Mouse (Mus musculus): ENCODE data around the gene Tmem258. TPM values are rescaled to one million over a fixed set of nuclear protein-coding genes. Genes with fewer than 3 reads are reported as not detected.
"Not testable (repeated sequence)": the region's sequence is repeated elsewhere in the genome, so short reads cannot be mapped to it uniquely, and the experiment has no call there.

Tmem258 gene
- total RNA-seq (2017) = 171 and 202 TPM in 2 replicates

GRCm38 (mm10) chr19:10203848-10204615, at the start of gene Tmem258, which contains the start of gene Fen1:
Gene Tmem258 (plus strand): TSS chr19:10204014.
Gene Fen1 (minus strand): TSS chr19:10204169.
- ATAC-seq (replicated peaks; ENCODE audit: low read depth, poor library complexity, severe bottlenecking) = peak; percentile 90

GRCm38 (mm10) chr19:10157725-10158124, 46.1 kb upstream of the Tmem258 start:
- ATAC-seq (replicated peaks; ENCODE audit: low read depth, poor library complexity, severe bottlenecking) = no peak

GRCm38 (mm10) chr19:10163896-10164295, 39.9 kb upstream of the Tmem258 start:
- ATAC-seq (replicated peaks; ENCODE audit: low read depth, poor library complexity, severe bottlenecking) = no peak

GRCm38 (mm10) chr19:10165928-10166327, 37.9 kb upstream of the Tmem258 start:
- not testable (repeated sequence) for ATAC-seq (replicated peaks; ENCODE audit: low read depth, poor library complexity, severe bottlenecking)

GRCm38 (mm10) chr19:10167112-10167511, 36.7 kb upstream of the Tmem258 start:
- ATAC-seq (replicated peaks; ENCODE audit: low read depth, poor library complexity, severe bottlenecking) = no peak

GRCm38 (mm10) chr19:10167951-10168350, 35.9 kb upstream of the Tmem258 start:
- ATAC-seq (replicated peaks; ENCODE audit: low read depth, poor library complexity, severe bottlenecking) = no peak

GRCm38 (mm10) chr19:10168441-10168840, 35.4 kb upstream of the Tmem258 start:
- ATAC-seq (replicated peaks; ENCODE audit: low read depth, poor library complexity, severe bottlenecking) = no peak

- no peak for ATAC-seq (replicated peaks; ENCODE audit: low read depth, poor library complexity, severe bottlenecking)
These were observed 34.6 kb upstream of the Tmem258 start for GRCm38 (mm10) chr19:10169179-10169578.

- ATAC-seq (replicated peaks; ENCODE audit: low read depth, poor library complexity, severe bottlenecking) = not testable (repeated sequence)
These were observed 34.0 kb upstream of the Tmem258 start for GRCm38 (mm10) chr19:10169692-10170330.

GRCm38 (mm10) chr19:10170466-10170865, 33.3 kb upstream of the Tmem258 start:
- no peak for ATAC-seq (replicated peaks; ENCODE audit: low read depth, poor library complexity, severe bottlenecking)

- ATAC-seq (replicated peaks; ENCODE audit: low read depth, poor library complexity, severe bottlenecking) = no peak
These were observed 32.5 kb upstream of the Tmem258 start for GRCm38 (mm10) chr19:10171359-10171758.

- ATAC-seq (replicated peaks; ENCODE audit: low read depth, poor library complexity, severe bottlenecking) = peak; percentile 15; the same call in 1 of the 2 replicates
These were observed 32.0 kb upstream of the Tmem258 start for GRCm38 (mm10) chr19:10171846-10172245.

- peak; percentile 64 for ATAC-seq (replicated peaks; ENCODE audit: low read depth, poor library complexity, severe bottlenecking)
These were observed 30.6 kb upstream of the Tmem258 start for GRCm38 (mm10) chr19:10173116-10173718.

GRCm38 (mm10) chr19:10173844-10174539, 29.8 kb upstream of the Tmem258 start:
- peak; percentile 71 for ATAC-seq (replicated peaks; ENCODE audit: low read depth, poor library complexity, severe bottlenecking)

- ATAC-seq (replicated peaks; ENCODE audit: low read depth, poor library complexity, severe bottlenecking) = no peak
These were observed 28.9 kb upstream of the Tmem258 start for GRCm38 (mm10) chr19:10174956-10175355.

GRCm38 (mm10) chr19:10176477-10176876, 27.3 kb upstream of the Tmem258 start:
- ATAC-seq (replicated peaks; ENCODE audit: low read depth, poor library complexity, severe bottlenecking) = no peak

GRCm38 (mm10) chr19:10176941-10177372, 26.9 kb upstream of the Tmem258 start:
- 0 out of 2 replicates have a peak, but pooled peaks have one; percentile 12 for ATAC-seq (replicated peaks; ENCODE audit: low read depth, poor library complexity, severe bottlenecking)

GRCm38 (mm10) chr19:10181225-10181624, 22.6 kb upstream of the Tmem258 start:
- no peak for ATAC-seq (replicated peaks; ENCODE audit: low read depth, poor library complexity, severe bottlenecking)

GRCm38 (mm10) chr19:10182142-10182541, 21.7 kb upstream of the Tmem258 start:
- ATAC-seq (replicated peaks; ENCODE audit: low read depth, poor library complexity, severe bottlenecking) = no peak; the same call in 1 of the 2 replicates

GRCm38 (mm10) chr19:10182670-10183298, 21.0 kb upstream of the Tmem258 start, which contains the start of gene Fads1:
Gene Fads1 (plus strand): TSS chr19:10182888.
- ATAC-seq (replicated peaks; ENCODE audit: low read depth, poor library complexity, severe bottlenecking) = peak; percentile 91
